Mouse (Mus musculus): ENCODE data around the gene Cdh23.

The Cdh23 gene

GRCm38 (mm10) chr10:60705134-60705533, 8.8 kb upstream of the Cdh23 start:
- DNase-seq, result no peak

GRCm38 (mm10) chr10:60697775-60698174, 1.5 kb upstream of the Cdh23 start:
- no peak for DNase-seq

- DNase-seq, result peak; percentile 77 to 80
Measured at GRCm38 (mm10) chr10:60696975-60697374, 685 bp upstream of the Cdh23 start.

GRCm38 (mm10) chr10:60691671-60692390, 4.5 kb downstream of the Cdh23 start:
- DNase-seq, result no peak

- DNase-seq, result peak; percentile 48 to 52
Measured at GRCm38 (mm10) chr10:60690960-60691359, 5.3 kb downstream of the Cdh23 start.

- no peak for DNase-seq
Measured at GRCm38 (mm10) chr10:60689396-60689795, 6.9 kb downstream of the Cdh23 start.

- peak; percentile 72 to 80 for DNase-seq
Measured at GRCm38 (mm10) chr10:60687011-60687776, 9.1 kb downstream of the Cdh23 start.

- peak; percentile 21 to 29 for DNase-seq
Measured at GRCm38 (mm10) chr10:60686641-60686975, 9.7 kb downstream of the Cdh23 start.

- peak; percentile 20 to 37 for DNase-seq
Measured at GRCm38 (mm10) chr10:60685764-60686640, 10.3 kb downstream of the Cdh23 start.

GRCm38 (mm10) chr10:60678926-60679325, 17.4 kb downstream of the Cdh23 start:
- DNase-seq, result no peak

GRCm38 (mm10) chr10:60677319-60677718, 19.0 kb downstream of the Cdh23 start:
- no peak for DNase-seq

GRCm38 (mm10) chr10:60670166-60670565, 26.1 kb downstream of the Cdh23 start:
- DNase-seq, result no peak

- no peak for DNase-seq
Measured at GRCm38 (mm10) chr10:60668591-60668990, 27.7 kb downstream of the Cdh23 start.

GRCm38 (mm10) chr10:60660986-60661385, 35.3 kb downstream of the Cdh23 start:
- DNase-seq, result no peak

- DNase-seq, result no peak
Measured at GRCm38 (mm10) chr10:60659450-60660020, 36.8 kb downstream of the Cdh23 start.

GRCm38 (mm10) chr10:60658176-60658575, 38.1 kb downstream of the Cdh23 start:
- no peak for DNase-seq

GRCm38 (mm10) chr10:60653675-60654074, 42.6 kb downstream of the Cdh23 start:
- DNase-seq, result no peak

GRCm38 (mm10) chr10:60653106-60653505, 43.2 kb downstream of the Cdh23 start:
- no peak for DNase-seq

- DNase-seq, result no peak
Measured at GRCm38 (mm10) chr10:60644079-60644641, 52.1 kb downstream of the Cdh23 start.

- no peak for DNase-seq
Measured at GRCm38 (mm10) chr10:60639291-60639690, 57.0 kb downstream of the Cdh23 start.

- peak; percentile 12 to 13 for DNase-seq
Measured at GRCm38 (mm10) chr10:60635568-60636295, 60.6 kb downstream of the Cdh23 start.

GRCm38 (mm10) chr10:60634391-60634790, 61.9 kb downstream of the Cdh23 start:
- DNase-seq, result no peak
